Mouse (Mus musculus) liver, adult (tissue): ENCODE measurements around the gene Bank1.

Experiments
- GATA4 ChIP-seq: IDR thresholded peaks from 2 replicates; pipeline ENCODE4 v1.6.1; 2014; ENCODE audit warnings: mild to moderate bottlenecking, low read length; ENCODE audit not compliant: insufficient replicate concordance

The Bank1 gene

DNA sequence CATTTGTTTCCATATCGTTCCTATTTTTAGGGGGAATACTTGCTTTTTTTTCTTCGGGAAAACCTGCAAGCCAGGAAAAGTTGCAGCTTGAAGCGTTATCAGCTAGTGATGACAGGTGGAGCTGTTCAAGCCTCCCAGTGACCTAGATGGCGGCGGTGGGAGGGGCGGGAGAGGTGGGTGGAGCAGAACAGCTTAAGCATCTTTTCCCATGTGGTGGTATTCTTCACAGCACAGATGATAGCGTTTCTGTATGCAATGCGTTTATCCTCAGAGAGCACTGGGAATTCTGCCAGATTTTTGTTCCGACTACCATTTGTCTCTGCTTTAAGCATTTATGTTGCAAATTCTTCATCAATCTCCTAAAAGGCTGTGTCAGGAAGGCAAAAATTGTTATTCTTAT is 318.0 kb downstream of the Bank1 start:
- TF ChIP-seq GATA4, result no peak

DNA sequence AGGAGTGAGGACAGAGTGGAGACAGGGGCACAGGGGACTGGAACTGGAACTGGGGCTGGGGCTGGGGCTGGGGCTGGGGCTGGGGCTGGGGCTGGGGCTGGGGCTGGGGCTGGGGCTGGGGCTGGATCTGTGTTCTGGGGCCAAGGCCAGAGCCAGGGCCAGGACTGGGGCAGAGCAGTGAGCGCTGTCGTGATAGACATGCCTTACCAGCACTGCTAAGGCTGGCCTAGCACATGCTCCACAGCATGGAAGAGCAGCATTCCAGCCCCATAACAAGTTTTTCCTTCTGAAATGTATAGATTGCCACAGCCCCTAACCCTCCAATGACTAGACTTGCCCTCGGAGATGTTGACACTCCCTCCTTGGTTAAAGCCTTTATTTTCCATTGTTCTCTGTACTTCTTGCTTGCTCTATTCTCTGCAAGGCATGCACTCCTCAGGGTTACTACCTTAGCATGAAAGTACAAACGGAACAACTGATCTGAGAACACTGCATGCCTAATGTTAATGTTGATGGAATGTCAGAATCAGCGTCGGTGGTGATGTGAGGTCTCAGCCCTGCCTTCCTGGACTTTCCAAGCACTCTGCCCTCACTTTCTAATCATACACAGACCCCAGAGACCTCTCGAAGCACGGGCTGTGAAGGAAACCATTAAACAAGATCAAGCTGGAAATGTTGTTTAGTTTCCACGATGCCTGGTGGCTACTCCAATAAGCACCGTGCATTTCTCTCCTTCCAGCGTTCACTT is 318.6 kb downstream of the Bank1 start:
- TF ChIP-seq GATA4, result no peak
